Mouse (Mus musculus) erythroblast, embryonic 14.5 days (primary cell): Measurements from ENCODE around the gene Gm3149. TPM values are rescaled to one million over a fixed set of nuclear protein-coding genes. Genes with fewer than 3 reads are reported as not detected.
"Not testable (repeated sequence)": the region's sequence is repeated elsewhere in the genome, so short reads cannot be mapped to it uniquely, and the experiment has no call there.

Source experiments
- H3K27me3 ChIP-seq: 2 replicates; pipeline ENCODE4 v1.6.1; 2012; ENCODE audit warnings: inconsistent platforms; ENCODE audit not compliant: control insufficient read depth
- H3K36me3 ChIP-seq: 2 replicates; pipeline ENCODE4 v1.6.1; 2012; ENCODE audit warnings: mild to moderate bottlenecking, inconsistent platforms; ENCODE audit not compliant: control insufficient read depth
- H3K4me1 ChIP-seq: 2 replicates; pipeline ENCODE4 v1.6.1; 2012; ENCODE audit warnings: inconsistent platforms; ENCODE audit not compliant: control insufficient read depth
- H3K4me3 ChIP-seq: replicated peaks from 2 replicates; pipeline ENCODE3; 2012; ENCODE audit warnings: moderate library complexity, mild to moderate bottlenecking, inconsistent platforms
- H3K9me3 ChIP-seq: 2 replicates; pipeline ENCODE4 v1.6.1; 2012; ENCODE audit warnings: low read length, inconsistent platforms, mixed read lengths; ENCODE audit not compliant: control insufficient read depth
- polyA plus RNA-seq: library from polyadenylated mRNA; stranded (reverse); fragments of >175 nt; gene quantifications from 2 replicates; pipeline ENCODE4 v1.2.3, GENCODE M21; 2012

Gene Gm3149
- polyA plus RNA-seq = not detected in 2 replicates

DNA sequence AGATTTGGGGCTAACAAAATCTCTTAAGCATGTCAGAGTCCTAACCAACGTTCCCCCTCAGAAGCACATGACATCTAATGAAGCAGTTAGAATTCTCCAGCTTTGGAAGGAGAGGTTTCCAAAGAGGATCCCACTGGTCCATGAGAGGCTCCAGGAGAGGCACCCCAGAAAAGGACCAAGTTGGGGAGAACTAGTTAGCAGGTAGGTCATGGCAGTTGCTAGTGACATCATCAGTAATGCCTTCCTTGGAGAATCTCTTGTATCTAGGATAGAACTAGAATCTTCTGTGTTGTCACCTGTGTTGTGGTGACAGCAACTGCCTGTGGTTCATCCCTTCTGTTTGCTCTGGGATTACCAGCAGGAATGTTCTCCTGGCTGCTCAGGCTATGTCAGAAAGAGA is at the start of gene Gm3149:
Gene Gm3149, plus strand, starts transcription at position 301 of the 400 bp plus-strand sequence.
- H3K4me1 ChIP-seq, H3K27me3 ChIP-seq, H3K36me3 ChIP-seq, H3K9me3 ChIP-seq, H3K4me3 ChIP-seq: not testable (repeated sequence)

DNA sequence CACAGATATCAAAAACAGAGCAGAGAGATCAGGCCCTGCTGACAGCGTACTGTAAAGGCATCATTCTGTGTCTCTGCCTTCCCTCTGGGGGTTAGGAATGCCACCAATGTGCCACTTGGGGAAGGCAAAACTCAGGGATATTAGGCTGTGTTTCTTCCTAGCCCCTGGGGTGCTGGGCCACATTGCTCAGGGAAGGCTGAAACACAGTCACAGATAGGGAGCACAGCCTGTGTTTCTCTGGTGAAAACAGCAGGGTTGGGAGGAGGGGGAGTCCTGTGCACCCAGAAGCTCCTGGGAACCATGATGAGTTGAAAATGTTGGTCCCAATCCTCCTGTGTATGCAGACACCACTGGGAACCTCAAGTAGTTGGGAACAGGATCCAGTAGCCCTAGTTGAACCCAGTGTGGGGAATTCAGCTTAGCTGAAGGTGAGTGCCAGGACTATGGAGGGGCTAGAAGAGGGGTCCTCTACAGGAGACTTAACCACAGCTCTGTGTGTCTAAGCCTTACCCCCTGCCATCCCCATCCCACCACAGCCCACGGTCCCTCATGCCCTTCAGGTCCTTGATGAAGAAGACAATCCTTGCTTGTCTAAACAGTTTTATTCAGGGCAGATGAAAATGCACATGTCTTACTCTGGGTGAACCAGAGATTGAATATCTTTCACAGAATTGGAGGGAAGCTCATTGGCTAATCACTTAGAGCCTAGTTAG is 47.7 kb upstream of the Gm3149 start:
- not testable (repeated sequence) for H3K4me3 ChIP-seq

DNA sequence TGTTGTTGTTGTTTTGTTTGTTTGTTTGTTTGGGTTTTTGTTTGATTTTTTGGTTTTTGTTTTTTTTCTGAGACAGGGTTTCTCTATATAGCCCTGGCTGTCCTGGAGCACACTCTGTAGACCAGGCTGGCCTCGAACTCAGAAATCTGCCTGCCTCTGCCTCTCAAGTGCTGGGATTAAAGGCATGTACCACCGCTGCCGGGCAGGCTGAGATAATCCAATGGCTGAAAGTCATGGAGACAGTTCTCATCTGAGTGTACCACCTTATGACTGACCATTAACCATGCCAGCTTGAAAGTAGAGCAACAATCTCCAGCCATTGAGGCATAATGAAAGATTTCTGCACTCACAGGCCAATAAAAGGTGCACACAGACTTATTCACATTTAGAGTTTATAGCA is 37.3 kb upstream of the Gm3149 start:
- H3K27me3 ChIP-seq, H3K4me3 ChIP-seq, H3K4me1 ChIP-seq: not testable (repeated sequence)

More for the DNA sequence above, 47.7 kb upstream of the Gm3149 start:
- H3K27me3 ChIP-seq, H3K4me1 ChIP-seq, H3K9me3 ChIP-seq, H3K36me3 ChIP-seq: not testable (repeated sequence)

DNA sequence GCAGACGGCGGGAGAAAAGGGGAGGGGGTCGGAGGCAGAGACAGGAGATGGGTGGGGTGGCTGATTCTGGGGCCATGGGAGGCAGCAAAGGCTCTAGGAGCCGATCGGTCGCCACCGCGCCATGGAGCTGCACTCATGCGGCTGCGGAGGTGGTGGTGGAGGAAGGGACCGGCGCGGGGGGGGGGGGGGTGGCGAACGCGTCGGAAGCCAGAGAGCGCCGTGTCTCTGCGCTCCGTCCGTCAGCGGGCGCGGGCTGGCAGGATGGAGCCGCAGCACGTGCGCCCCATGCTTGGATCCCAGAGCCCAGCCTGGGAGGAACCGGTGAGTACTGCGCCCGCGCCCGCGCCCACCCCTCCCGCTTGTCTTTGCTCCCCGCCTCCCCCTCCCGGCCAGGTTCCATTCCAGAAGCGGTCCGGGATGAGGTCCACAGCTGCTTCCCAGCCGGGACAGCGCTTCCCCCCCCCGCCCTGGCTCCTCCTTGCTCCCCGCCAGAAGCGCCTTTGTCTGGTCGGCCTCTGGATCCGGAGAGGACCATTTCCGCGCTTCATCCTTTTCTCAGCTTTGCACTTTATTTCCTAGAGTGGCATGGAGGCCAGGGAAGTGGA is 17.5 kb downstream of the Gm3149 start, which contains the start of gene 2610042L04Rik:
Gene 2610042L04Rik, plus strand, starts transcription at position 288 of the 605 bp plus-strand sequence.
- not testable (repeated sequence) for H3K4me1 ChIP-seq, H3K4me3 ChIP-seq, H3K36me3 ChIP-seq, H3K27me3 ChIP-seq, H3K9me3 ChIP-seq

More for the DNA sequence above, 37.3 kb upstream of the Gm3149 start:
- not testable (repeated sequence) for H3K36me3 ChIP-seq, H3K9me3 ChIP-seq

DNA sequence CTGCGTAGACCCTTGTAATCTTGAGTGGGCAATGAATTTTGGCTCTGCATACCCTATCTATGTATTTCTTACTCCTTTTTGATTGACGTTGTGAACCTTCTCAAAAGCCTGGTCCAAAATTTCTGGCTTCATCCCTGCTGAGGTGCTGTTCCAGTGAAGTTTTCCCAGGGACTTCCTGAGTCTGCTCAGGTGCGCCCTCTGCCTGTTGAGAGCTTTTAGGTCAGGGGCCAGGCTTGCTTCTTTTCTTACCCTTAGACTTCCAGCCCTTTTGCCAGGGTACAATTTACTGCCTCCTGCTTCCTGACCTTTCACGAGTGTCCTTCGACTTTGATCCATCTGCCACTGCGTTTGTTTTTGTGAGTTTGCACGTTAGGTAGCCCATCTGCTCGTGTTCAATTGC is 18.4 kb downstream of the Gm3149 start:
- not testable (repeated sequence) for H3K4me3 ChIP-seq, H3K4me1 ChIP-seq, H3K36me3 ChIP-seq, H3K9me3 ChIP-seq, H3K27me3 ChIP-seq

DNA sequence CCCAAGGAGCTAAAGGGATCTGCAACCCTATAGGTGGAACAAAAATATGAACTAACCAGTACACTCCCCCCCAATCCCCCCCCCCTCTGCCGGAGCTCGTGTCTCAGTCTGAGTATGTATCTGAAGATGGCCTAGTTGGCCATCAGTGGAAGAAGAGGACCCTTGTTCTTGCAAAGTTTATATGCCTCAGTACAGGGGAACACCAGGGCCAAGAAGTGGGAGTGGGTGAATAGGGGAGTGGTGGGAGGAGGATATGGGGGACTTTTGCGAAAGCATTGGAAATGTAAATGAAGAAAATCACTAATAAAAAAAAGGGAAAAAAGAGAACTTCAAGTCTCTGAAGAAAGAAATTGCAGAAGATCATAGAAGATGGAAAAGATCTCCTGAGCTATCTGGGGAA is 51.9 kb downstream of the Gm3149 start:
- not testable (repeated sequence) for H3K27me3 ChIP-seq, H3K4me1 ChIP-seq, H3K9me3 ChIP-seq, H3K36me3 ChIP-seq, H3K4me3 ChIP-seq

DNA sequence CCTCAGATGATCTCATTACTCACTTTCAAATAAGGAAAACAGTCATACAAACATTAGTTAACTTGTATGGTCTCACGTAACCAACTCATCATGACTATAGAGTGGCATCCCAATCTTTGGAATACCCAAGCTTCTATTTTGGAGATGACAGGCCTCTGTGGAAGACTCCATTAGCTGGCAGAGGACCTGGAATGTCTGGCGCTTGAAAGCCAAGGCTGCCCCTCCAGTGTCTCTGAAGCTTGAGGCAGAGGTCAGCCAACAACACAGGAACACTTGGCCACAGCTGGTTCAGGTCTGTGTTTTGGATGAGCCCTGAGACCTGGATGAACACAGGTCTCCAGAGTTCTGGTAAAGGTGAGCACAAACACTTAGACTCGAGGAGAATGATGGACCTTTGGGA is 52.6 kb downstream of the Gm3149 start:
- H3K4me1 ChIP-seq = not testable (repeated sequence)

More for the DNA sequence above, 52.6 kb downstream of the Gm3149 start:
- not testable (repeated sequence) for H3K36me3 ChIP-seq, H3K27me3 ChIP-seq, H3K4me3 ChIP-seq, H3K9me3 ChIP-seq

Other genes starting within 250 kb of the Gm3149 start
- not detected in 2 replicates for gene Gm3115, start 233.2 kb upstream of the Gm3149 start, polyA plus RNA-seq
- gene Gm8108, start 206.8 kb upstream of the Gm3149 start, polyA plus RNA-seq = not detected in 2 replicates
- gene Gm3127, start 152.3 kb upstream of the Gm3149 start, polyA plus RNA-seq = not detected in 2 replicates
- gene Gm2974, start 134.7 kb upstream of the Gm3149 start, polyA plus RNA-seq = not detected in 2 replicates
- 0.02 TPM in 2 replicates for gene Gm3138, start 67.7 kb upstream of the Gm3149 start, polyA plus RNA-seq
- gene 2610042L04Rik, start 17.5 kb downstream of the Gm3149 start, polyA plus RNA-seq = not detected in 2 replicates
- gene Gm3159, start 80.2 kb downstream of the Gm3149 start, polyA plus RNA-seq = not detected in 2 replicates
- not detected in 2 replicates for gene Gm3164, start 98.2 kb downstream of the Gm3149 start, polyA plus RNA-seq
- not detected in 2 replicates for gene Gm3173, start 113.7 kb downstream of the Gm3149 start, polyA plus RNA-seq
- not detected in 2 replicates for gene Gm3182, start 164.5 kb downstream of the Gm3149 start, polyA plus RNA-seq
- gene Gm3047, start 238.1 kb downstream of the Gm3149 start, polyA plus RNA-seq = not detected in 2 replicates